Mouse (Mus musculus): ENCODE measurements around the gene Sod2.

DNA sequence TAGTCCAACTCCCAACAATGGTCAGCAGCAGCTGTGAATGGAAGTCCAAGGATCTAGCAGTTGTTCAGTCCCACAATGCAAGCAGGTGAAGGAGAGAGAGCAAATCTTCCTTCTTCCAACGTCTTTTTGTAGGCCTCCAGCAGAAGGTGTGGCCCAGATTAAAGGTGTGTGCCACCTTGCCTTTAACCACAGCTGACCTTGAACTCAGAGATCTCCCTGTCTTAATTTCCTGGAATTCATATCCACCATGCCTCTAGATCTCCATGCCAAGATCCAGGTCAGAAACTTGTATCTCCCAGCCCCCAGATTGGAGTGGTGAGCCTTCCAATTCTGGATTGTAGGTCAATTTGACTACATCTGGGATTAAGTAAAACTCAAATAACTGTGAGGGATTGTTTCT lies 12.6 kb upstream of the Sod2 start, which contains the start of gene Wtap:
- TF ChIP-seq POLR2A (IDR thresholded peaks at IDR 0.05; ENCODE audit: low read depth, low read length) (no peak), CTCF (IDR thresholded peaks at IDR 0.05; ENCODE audit: extremely low read depth, insufficient read length, insufficient replicate concordance, low read depth, low read length) (no peak)
